Mouse (Mus musculus) frontal cortex, postnatal 10 days (tissue): Measurements from ENCODE around the gene Eif2s1.
A peak's percentile ranks its signal among the peaks of the same experiment; 100 is the strongest.

Experiments
- DNase-seq, 2 experiments: peaks; one replicate each; pipeline ENCODE4 v3.0.0; 2022; ENCODE audit warnings: low spot score in 2 of 2, mixed read lengths in 1 of 2

The Eif2s1 gene

GRCm38 (mm10) chr12:78861496-78862253 lies at the start of gene Eif2s1, which contains the start of gene Atp6v1d:
Gene Eif2s1, plus strand, starts transcription at chr12:78861819.
Gene Atp6v1d, minus strand, starts transcription at chr12:78861638.
- DNase-seq = peak; percentile 99

- no peak for DNase-seq
Measured at GRCm38 (mm10) chr12:78814437-78814836, 47.2 kb upstream of the Eif2s1 start.

GRCm38 (mm10) chr12:78834496-78834895 lies 27.1 kb upstream of the Eif2s1 start:
- DNase-seq = no peak

GRCm38 (mm10) chr12:78839906-78840305 lies 21.7 kb upstream of the Eif2s1 start:
- DNase-seq = no peak

GRCm38 (mm10) chr12:78842429-78842828 lies 19.2 kb upstream of the Eif2s1 start:
- DNase-seq = no peak

- DNase-seq = no peak
Measured at GRCm38 (mm10) chr12:78848246-78848645, 13.4 kb upstream of the Eif2s1 start.

GRCm38 (mm10) chr12:78860921-78861495 lies 611 bp upstream of the Eif2s1 start:
- DNase-seq = no peak

GRCm38 (mm10) chr12:78862254-78862730 lies 673 bp downstream of the Eif2s1 start:
- no peak for DNase-seq

GRCm38 (mm10) chr12:78865434-78865833 lies 3.8 kb downstream of the Eif2s1 start:
- no peak for DNase-seq

GRCm38 (mm10) chr12:78868115-78868514 lies 6.5 kb downstream of the Eif2s1 start:
- DNase-seq = no peak

- no peak for DNase-seq
Measured at GRCm38 (mm10) chr12:78874581-78874980, 13.0 kb downstream of the Eif2s1 start.

GRCm38 (mm10) chr12:78890062-78890461 lies 28.4 kb downstream of the Eif2s1 start:
- DNase-seq = no peak

GRCm38 (mm10) chr12:78891149-78891548 lies 29.5 kb downstream of the Eif2s1 start:
- DNase-seq = no peak

GRCm38 (mm10) chr12:78897861-78898260 lies 36.2 kb downstream of the Eif2s1 start:
- no peak for DNase-seq

- DNase-seq = no peak
Measured at GRCm38 (mm10) chr12:78901467-78901866, 39.8 kb downstream of the Eif2s1 start.

GRCm38 (mm10) chr12:78903313-78903712 lies 41.7 kb downstream of the Eif2s1 start:
- no peak for DNase-seq

GRCm38 (mm10) chr12:78904499-78904898 lies 42.9 kb downstream of the Eif2s1 start:
- DNase-seq = no peak

- DNase-seq = no peak
Measured at GRCm38 (mm10) chr12:78906707-78907162, 45.1 kb downstream of the Eif2s1 start, which contains the start of gene Plek2. Gene Plek2, minus strand, starts transcription at chr12:78906964.

- DNase-seq = no peak
Measured at GRCm38 (mm10) chr12:78908081-78908605, 46.5 kb downstream of the Eif2s1 start.

GRCm38 (mm10) chr12:78910684-78911461 lies 49.3 kb downstream of the Eif2s1 start:
- no peak for DNase-seq

GRCm38 (mm10) chr12:78911707-78912417 lies 50.2 kb downstream of the Eif2s1 start:
- DNase-seq = no peak
